Mouse (Mus musculus) heart, adult 2 months (tissue): ENCODE results near the gene Rnf168. TPM values are rescaled to one million over a fixed set of nuclear protein-coding genes. Genes with fewer than 3 reads are reported as not detected.
"Not testable (repeated sequence)": the region's sequence is repeated elsewhere in the genome, so short reads cannot be mapped to it uniquely, and the experiment has no call there.

Source experiments
- DNase-seq, 2 experiments: peaks; one replicate each; pipeline ENCODE4 v3.0.0; 2021
- H3K27ac ChIP-seq: fragments of 200-600 bp; 2 replicates; pipeline ENCODE4 v1.8.1; 2022
- H3K27me3 ChIP-seq: fragments of 200-500 bp; 2 replicates; pipeline ENCODE4 v1.6.1; 2012; ENCODE audit warnings: mild to moderate bottlenecking, low read length, inconsistent platforms, mixed read lengths; ENCODE audit not compliant: control insufficient read depth, insufficient read depth
- H3K36me3 ChIP-seq: fragments of 200-500 bp; 2 replicates; pipeline ENCODE4 v1.6.1; 2012; ENCODE audit warnings: low read length, inconsistent platforms; ENCODE audit not compliant: control insufficient read depth, insufficient read depth
- H3K4me1 ChIP-seq: fragments of 200-500 bp; 2 replicates; pipeline ENCODE4 v1.6.1; 2011; ENCODE audit warnings: low read length; ENCODE audit not compliant: control insufficient read depth, insufficient read depth
- H3K4me3 ChIP-seq: fragments of 200-600 bp; 2 replicates; pipeline ENCODE4 v1.8.1; 2022
- H3K79me2 ChIP-seq: fragments of 200-500 bp; replicated peaks from 2 replicates; pipeline ENCODE4 v1.6.1; 2012; ENCODE audit warnings: mild to moderate bottlenecking, inconsistent platforms, low read length, moderate library complexity, mixed read lengths; ENCODE audit not compliant: control insufficient read depth, insufficient read depth
- H3K9ac ChIP-seq: fragments of 200-500 bp; 2 replicates; pipeline ENCODE4 v1.6.1; 2012; ENCODE audit warnings: low read depth, mild to moderate bottlenecking, control low read depth, inconsistent platforms, low read length, mixed read lengths
- CTCF ChIP-seq: fragments of 200-600 bp; IDR thresholded peaks from 2 replicates; pipeline ENCODE4 v1.8.1; 2022; ENCODE audit warnings: antibody characterized with exemption, mild to moderate bottlenecking, moderate library complexity
- EP300 ChIP-seq: fragments of 200-500 bp; IDR thresholded peaks from 2 replicates; pipeline ENCODE4 v1.6.1; 2011; ENCODE audit warnings: low read depth, low read length, control low read depth; ENCODE audit not compliant: insufficient read depth
- POLR2A ChIP-seq: fragments of 200-500 bp; IDR thresholded peaks from 2 replicates; pipeline ENCODE4 v1.6.1; 2011; ENCODE audit warnings: mild to moderate bottlenecking, low read depth, low read length, control low read depth; ENCODE audit not compliant: insufficient read depth
- WGBS: fragments of 180-500 bp; shearing (Covaris S2); methylation state at CpG from one replicate; pipeline ENCODE4 v1.1.7; 2018; 5-methylcytosine and 5-hydroxymethylcytosine counted together
- intact Hi-C: fragments of 180-260 bp; cut with DNase I; formaldehyde crosslinking; loops from one replicate; pipeline ENCODE4 v1.15.1; 2025
- polyA plus RNA-seq: library from polyadenylated mRNA; depleted of rRNA; stranded (reverse); fragments of >200 nt; gene quantifications from 2 replicates; pipeline ENCODE4 v1.2.3, GENCODE M21; 2012
- total RNA-seq, 2 experiments: library from RNA; stranded (reverse); gene quantifications; 2 replicates each; pipeline ENCODE4 v1.2.3; 2021

Gene Rnf168
- total and polyA plus RNA-seq, 3 experiments = 4.6 to 14.0 (median 12.2) TPM

DNA sequence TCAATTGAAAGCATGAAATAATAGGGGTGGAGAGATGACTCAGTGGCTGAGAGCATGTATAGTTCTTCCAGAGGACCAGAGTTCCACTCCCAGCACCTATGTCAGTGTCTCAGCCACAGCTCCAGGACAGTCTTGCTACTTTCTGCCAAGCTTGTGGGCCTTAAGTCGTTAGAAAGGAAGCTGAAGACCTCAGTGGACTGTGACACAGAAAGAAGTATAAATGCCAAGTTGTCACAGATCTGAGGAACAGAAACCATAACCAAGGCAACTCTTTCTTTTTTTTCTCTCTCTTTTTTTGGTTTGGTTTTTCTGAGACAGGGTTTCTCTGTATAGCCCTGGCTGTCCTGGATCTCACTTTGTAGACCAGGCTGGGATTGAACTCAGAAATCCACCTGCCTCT, 1.4 kb upstream of the Rnf168 start:
- WGBS = 68% methylated on average over 1 of the region's 1 CpGs
- no peak overlapping the region for H3K9ac ChIP-seq
- intact Hi-C loops = loop anchor here (2.0 to 10.0 kb wide), 3 partner anchors 153 to 329 kb away; partner anchors contain the start of gene Tfrc
- no peaks in the 10 kb centered on the region; the same call in 1 of the 2 replicates for H3K79me2 ChIP-seq
- H3K27me3 ChIP-seq = no peaks in the 10 kb centered on the region
- TF ChIP-seq CTCF (no peak), EP300 (no peak), POLR2A (no peak)
- no peak overlapping the region for H3K4me3 ChIP-seq
- peaks cover 3% of the 10 kb centered on the region for H3K4me1 ChIP-seq
- H3K36me3 ChIP-seq = peaks cover 11% of the 10 kb centered on the region
- DNase-seq = no peak
- H3K27ac ChIP-seq = no peak overlapping the region

DNA sequence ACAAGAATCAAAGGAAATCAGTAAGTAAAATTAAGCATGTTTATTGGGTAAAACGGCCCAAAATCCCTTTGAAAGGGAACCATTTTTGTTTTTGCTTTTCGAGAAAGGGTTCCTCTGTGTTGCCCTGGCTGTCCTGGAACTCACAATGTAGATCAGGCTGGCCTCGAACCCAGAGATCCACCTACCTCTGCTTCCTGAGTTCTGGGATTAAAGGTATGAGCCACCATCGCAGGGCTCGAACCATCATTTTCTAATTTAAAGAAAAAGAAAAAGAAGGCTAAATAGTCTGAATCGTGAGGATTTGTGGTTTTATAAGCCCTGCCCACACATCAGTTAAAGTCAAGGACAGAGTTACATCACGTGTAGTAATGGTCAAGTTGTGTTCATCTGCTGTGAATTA, 1.1 kb downstream of the Rnf168 start:
- intact Hi-C loops = loop anchor here (5.0 to 10.0 kb wide), 2 partner anchors 184 to 326 kb away; partner anchors contain the start of gene Tfrc
- no peaks in the 10 kb centered on the region for H3K27me3 ChIP-seq

DNA sequence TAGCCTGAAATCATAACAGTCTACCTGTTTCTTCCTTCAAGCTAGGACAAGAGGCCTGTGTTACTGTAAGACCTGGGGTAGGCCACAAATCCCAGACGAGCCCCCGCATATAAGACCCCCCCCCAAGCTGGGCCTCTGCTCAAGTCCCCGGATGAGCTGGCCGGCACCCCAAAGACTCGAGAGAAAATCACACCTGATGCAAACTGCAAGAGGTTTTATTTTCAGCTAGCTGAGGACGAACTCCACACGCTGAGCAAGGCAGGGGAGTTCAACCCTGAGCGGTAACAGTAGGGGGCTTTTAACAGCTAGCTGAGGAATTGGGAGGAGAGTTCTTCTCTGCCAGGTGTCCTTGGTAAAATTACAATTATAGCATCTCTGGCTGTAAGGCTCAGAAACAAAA, 3.0 kb downstream of the Rnf168 start:
- Histone ChIP-seq H3K9ac (no peak overlapping the region), H3K4me3 (no peak overlapping the region), H3K27ac (no peak overlapping the region), H3K4me1 (peaks cover 3% of the 10 kb centered on the region), H3K79me2 (peaks cover 2% of the 10 kb centered on the region; the same call in 1 of the 2 replicates), H3K27me3 (no peaks in the 10 kb centered on the region), H3K36me3 (peaks cover 14% of the 10 kb centered on the region)
- WGBS = 98% methylated on average over 8 of the region's 8 CpGs
- intact Hi-C loops = no loop called here
- no peak for TF ChIP-seq CTCF
- TF ChIP-seq EP300 = no peak
- no peak for TF ChIP-seq POLR2A
- no peak for DNase-seq

More for the DNA sequence above, 1.1 kb downstream of the Rnf168 start:
- TF ChIP-seq CTCF (no peak), POLR2A (no peak), EP300 (no peak)
- H3K9ac ChIP-seq = no peak overlapping the region
- peak overlapping the region; percentile 93 for H3K27ac ChIP-seq
- WGBS = 39% methylated on average over 7 of the region's 7 CpGs
- no peak for DNase-seq
- H3K79me2 ChIP-seq = no peaks in the 10 kb centered on the region; the same call in 1 of the 2 replicates
- peak overlapping the region; percentile 79 for H3K4me3 ChIP-seq
- H3K4me1 ChIP-seq = peaks cover 3% of the 10 kb centered on the region
- peaks cover 14% of the 10 kb centered on the region for H3K36me3 ChIP-seq

DNA sequence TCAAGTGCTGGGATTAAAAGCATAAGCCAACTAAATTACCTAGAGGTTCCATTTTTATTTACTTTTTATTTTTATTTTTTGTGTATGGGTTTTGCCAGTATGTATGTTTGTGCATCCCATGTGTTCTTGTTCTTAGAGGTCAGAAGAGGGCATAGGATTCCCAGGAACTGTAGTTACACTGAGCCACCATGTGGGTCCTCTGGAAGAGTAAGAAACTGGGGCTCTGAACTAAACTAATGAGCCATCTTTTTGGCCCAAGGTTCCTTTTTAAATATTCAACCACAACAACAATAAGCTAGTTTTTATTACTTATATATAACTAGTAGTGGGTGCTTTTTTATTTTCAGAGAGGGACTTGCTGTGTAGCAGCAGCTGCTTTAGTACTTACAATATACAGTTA, 5.3 kb downstream of the Rnf168 start:
- peaks cover 2% of the 10 kb centered on the region; the same call in 1 of the 2 replicates for H3K79me2 ChIP-seq
- H3K4me1 ChIP-seq = peaks cover 2% of the 10 kb centered on the region
- no peak overlapping the region for H3K4me3 ChIP-seq
- H3K9ac ChIP-seq = no peak overlapping the region
- intact Hi-C loops = no loop called here
- no peak overlapping the region for H3K27ac ChIP-seq
- H3K36me3 ChIP-seq = peaks cover 12% of the 10 kb centered on the region
- DNase-seq = no peak
- TF ChIP-seq CTCF (no peak), POLR2A (no peak)
- H3K27me3 ChIP-seq = no peaks in the 10 kb centered on the region

DNA sequence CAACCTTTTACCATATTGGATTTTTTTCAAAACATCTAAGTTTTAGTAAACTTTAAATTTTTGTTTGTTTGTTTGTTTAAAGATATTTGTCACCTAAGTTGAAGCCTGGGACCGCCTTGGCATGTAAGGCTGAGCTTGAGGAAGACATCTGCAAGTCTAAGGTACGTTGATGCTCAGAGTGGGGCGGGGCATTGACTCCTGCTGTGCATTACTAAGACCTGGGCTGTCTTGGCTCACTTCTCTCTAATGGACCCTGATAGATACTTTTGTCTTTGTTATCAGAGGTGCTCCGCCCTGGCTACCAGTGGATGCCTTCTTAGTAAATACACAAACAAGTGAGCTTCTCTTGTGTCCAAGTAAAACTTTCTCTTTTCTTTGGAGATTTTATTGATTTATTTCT, 14.6 kb downstream of the Rnf168 start:
- Histone ChIP-seq H3K4me3 (no peak overlapping the region), H3K4me1 (no peaks in the 10 kb centered on the region), H3K9ac (no peak overlapping the region), H3K27ac (no peak overlapping the region), H3K79me2 (no peaks in the 10 kb centered on the region), H3K27me3 (no peaks in the 10 kb centered on the region), H3K36me3 (no peaks in the 10 kb centered on the region)
- intact Hi-C loops = no loop called here
- DNase-seq = no peak
- 98% methylated on average over 4 of the region's 4 CpGs for WGBS
- TF ChIP-seq CTCF (no peak), EP300 (no peak), POLR2A (no peak)

DNA sequence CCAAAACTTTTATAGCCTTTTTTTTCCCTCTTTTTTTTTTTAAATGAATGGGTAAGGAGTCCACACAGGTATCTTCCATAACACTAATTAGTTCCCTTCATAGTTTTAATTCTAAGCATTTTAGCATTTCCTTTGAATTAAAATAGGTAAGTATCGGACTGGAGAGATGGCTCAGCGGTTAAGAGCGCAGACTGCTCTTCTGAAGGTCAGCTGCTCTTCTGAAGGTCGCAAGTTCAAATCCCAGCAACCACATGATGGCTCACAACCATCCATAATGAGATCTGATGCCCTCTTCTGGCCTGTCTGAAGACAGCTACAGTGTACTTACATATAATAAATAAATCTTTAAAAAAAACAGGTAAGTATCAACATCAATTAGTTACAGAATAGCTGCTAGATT, 22.4 kb downstream of the Rnf168 start:
- H3K27ac ChIP-seq, DNase-seq, H3K79me2 ChIP-seq, H3K27me3 ChIP-seq, H3K4me1 ChIP-seq, H3K4me3 ChIP-seq, H3K9ac ChIP-seq, H3K36me3 ChIP-seq, intact Hi-C loops: not testable (repeated sequence)
- WGBS = 96% methylated on average over 4 of the region's 4 CpGs
- peak; percentile 24; the same call in 1 of the 2 replicates for TF ChIP-seq CTCF

DNA sequence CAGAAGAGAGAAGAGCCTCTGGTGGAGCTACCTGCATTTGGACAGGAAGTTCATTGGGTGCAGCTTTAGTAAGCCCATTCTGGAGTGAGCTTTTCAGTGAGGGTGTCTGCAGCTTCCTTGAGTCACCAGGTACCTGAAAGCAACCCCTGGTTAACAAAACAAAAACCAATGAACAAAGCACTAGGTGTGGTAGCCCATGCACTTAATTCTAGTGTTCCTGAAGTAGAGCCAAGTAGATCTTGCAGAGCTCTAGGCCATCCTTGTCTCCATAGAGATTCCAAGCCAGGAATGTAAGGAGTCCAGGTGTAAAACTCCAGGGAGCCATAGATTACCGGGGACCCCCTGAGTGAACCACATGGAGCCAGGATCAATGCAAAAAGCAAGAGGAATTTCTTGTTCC, 25.8 kb downstream of the Rnf168 start:
- 82% methylated on average over 1 of the region's 1 CpGs for WGBS

More for the DNA sequence above, 25.8 kb downstream of the Rnf168 start:
- no peaks in the 10 kb centered on the region for H3K4me1 ChIP-seq
- intact Hi-C loops = no loop called here
- no peaks in the 10 kb centered on the region for H3K27me3 ChIP-seq
- H3K79me2 ChIP-seq = no peaks in the 10 kb centered on the region
- TF ChIP-seq CTCF (no peak), POLR2A (no peak), EP300 (no peak)
- DNase-seq = no peak
- H3K27ac ChIP-seq = no peak overlapping the region
- H3K4me3 ChIP-seq = no peak overlapping the region
- H3K9ac ChIP-seq = no peak overlapping the region
- H3K36me3 ChIP-seq = no peaks in the 10 kb centered on the region
